8 mouse cellular contexts compared by ENCODE assay signal in the genomic region with DNA sequence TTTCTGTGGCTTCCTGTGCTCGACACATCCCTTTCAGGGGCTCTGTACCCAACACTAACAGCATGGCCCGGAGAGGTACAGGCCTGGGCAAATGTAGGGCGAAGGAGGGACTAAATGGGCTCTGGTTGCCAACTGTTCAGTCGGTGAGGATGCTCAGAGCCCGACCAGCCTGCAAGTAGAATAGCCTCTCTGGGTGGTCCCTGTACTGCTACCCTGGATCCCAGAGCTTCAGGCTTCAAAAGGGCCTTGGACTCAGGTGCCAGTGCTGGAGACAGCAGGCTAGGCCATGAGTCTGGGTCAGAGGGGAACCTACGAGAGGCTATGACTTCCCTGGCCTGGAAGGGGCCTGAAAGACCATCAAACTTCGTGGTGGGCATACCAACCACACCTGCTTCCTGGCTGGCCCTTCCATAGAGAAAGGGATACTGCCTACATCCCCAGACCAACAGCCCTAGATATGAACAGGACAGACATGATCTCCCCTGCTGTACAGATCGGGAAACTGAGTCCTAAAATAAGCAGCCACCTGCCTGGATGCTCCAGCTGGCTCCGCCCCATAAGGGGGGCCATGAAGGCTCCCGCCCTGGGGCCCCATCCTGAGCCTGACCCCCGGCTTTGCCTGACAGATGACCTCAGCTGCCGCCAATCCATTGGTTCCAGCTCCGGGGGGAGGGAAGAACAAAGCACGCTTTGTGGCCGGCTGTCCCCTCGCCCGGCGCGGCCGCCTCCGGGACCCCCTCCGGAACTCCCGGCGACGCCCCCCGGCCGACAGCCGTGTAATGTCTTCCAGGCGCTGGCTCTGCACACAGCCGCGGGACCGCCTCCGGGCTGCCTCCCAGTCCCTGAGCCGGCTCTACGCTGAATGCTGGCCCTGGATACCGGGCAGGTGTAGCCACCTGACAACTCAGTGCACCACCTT. TPM values are rescaled to one million over a fixed set of nuclear protein-coding genes. Genes with fewer than 3 reads are reported as not detected.
DNase-seq lines count a peak whose midpoint lies in the region; ATAC-seq and TF ChIP-seq lines count a peak whose summit lies in the region.

No protein-coding gene starts in this region.

- 11% methylated on average over 36 of the region's 36 CpGs for WGBS in forebrain, embryonic 12.5 days
- 12% methylated on average over 36 of the region's 36 CpGs for WGBS in limb, embryonic 11.5 days
- WGBS in neural tube, embryonic 14.5 days: 10% methylated on average over 35 of the region's 36 CpGs

- no peak for DNase-seq in layer of hippocampus, adult 2 months (ENCODE audit: low spot score in 2 of 2)
- DNase-seq in layer of hippocampus, adult 18-20 months (ENCODE audit: low spot score in 2 of 2): no peak
- peak; percentile 79 for DNase-seq in limb, embryonic 11.5 days (ENCODE audit: low spot score)
- DNase-seq in frontal cortex, postnatal 25 days (ENCODE audit: low spot score in 2 of 2): no peak
- DNase-seq in left cerebral cortex, adult 11 months (ENCODE audit: low spot score): no peak
- no peak for DNase-seq in B cell, adult 2 months

- peak overlapping the region; percentile 31 for H3K9ac ChIP-seq in forebrain, embryonic 12.5 days
- H3K9ac ChIP-seq in limb, embryonic 11.5 days (ENCODE audit: low read length): no peak overlapping the region
- H3K9ac ChIP-seq in neural tube, embryonic 14.5 days (replicated peaks; ENCODE audit: low read depth, low read length): peak overlapping the region; percentile 42

- no peaks in the 10 kb centered on the region for H3K9me3 ChIP-seq in forebrain, embryonic 12.5 days
- no peaks in the 10 kb centered on the region for H3K9me3 ChIP-seq in limb, embryonic 11.5 days (ENCODE audit: control insufficient read depth, low read length)
- H3K9me3 ChIP-seq in neural tube, embryonic 14.5 days (ENCODE audit: control insufficient read depth, low read length): no peaks in the 10 kb centered on the region

- peaks cover 26% of the 10 kb centered on the region for H3K4me1 ChIP-seq in forebrain, embryonic 12.5 days
- peaks cover 19% of the 10 kb centered on the region for H3K4me1 ChIP-seq in limb, embryonic 11.5 days (ENCODE audit: control insufficient read depth, insufficient read depth, low read length)
- peaks cover 15% of the 10 kb centered on the region for H3K4me1 ChIP-seq in neural tube, embryonic 14.5 days (ENCODE audit: control insufficient read depth, insufficient read depth, low read length)

- no peaks in the 10 kb centered on the region for H3K36me3 ChIP-seq in forebrain, embryonic 12.5 days (replicated peaks)
- H3K36me3 ChIP-seq in limb, embryonic 11.5 days (ENCODE audit: control insufficient read depth, insufficient read depth, low read length): no peaks in the 10 kb centered on the region
- H3K36me3 ChIP-seq in neural tube, embryonic 14.5 days (ENCODE audit: control insufficient read depth, insufficient read depth, low read length): no peaks in the 10 kb centered on the region

- H3K27me3 ChIP-seq in forebrain, embryonic 12.5 days: peaks cover 16% of the 10 kb centered on the region
- no peaks in the 10 kb centered on the region for H3K27me3 ChIP-seq in limb, embryonic 11.5 days (ENCODE audit: control insufficient read depth, insufficient read depth, low read length)
- H3K27me3 ChIP-seq in neural tube, embryonic 14.5 days (ENCODE audit: control insufficient read depth, insufficient read depth, low read length): no peaks in the 10 kb centered on the region

- TF ChIP-seq CTCF in layer of hippocampus, adult 2 months (conservative IDR thresholded peaks at IDR 0.05): no peak

- peak; percentile 45 for ATAC-seq in forebrain, embryonic 12.5 days (ENCODE audit: low FRiP score)
- ATAC-seq in limb, embryonic 11.5 days (ENCODE audit: insufficient number of reproducible peaks, low FRiP score, low TSS enrichment, low read depth): peak; percentile 69
- ATAC-seq in neural tube, embryonic 14.5 days (ENCODE audit: low read depth): peak; percentile 55

- H3K4me3 ChIP-seq in layer of hippocampus, adult 2 months: peak overlapping the region; percentile 20; the same call in 1 of the 2 replicates
- H3K4me3 ChIP-seq in forebrain, embryonic 12.5 days (replicated peaks): peak overlapping the region; percentile 24
- H3K4me3 ChIP-seq in limb, embryonic 11.5 days (ENCODE audit: low read depth, low read length): no peak overlapping the region; the same call in 1 of the 2 replicates
- peak overlapping the region; percentile 12; the same call in 1 of the 2 replicates for H3K4me3 ChIP-seq in neural tube, embryonic 14.5 days (ENCODE audit: low read depth, low read length)

- no peak overlapping the region for H3K27ac ChIP-seq in layer of hippocampus, adult 2 months
- H3K27ac ChIP-seq in forebrain, embryonic 12.5 days: no peak overlapping the region
- H3K27ac ChIP-seq in limb, embryonic 11.5 days (replicated peaks; ENCODE audit: low read depth, low read length): no peak overlapping the region; the same call in 1 of the 2 replicates
- H3K27ac ChIP-seq in neural tube, embryonic 14.5 days (ENCODE audit: low read depth, low read length): no peak overlapping the region

- peak overlapping the region; percentile 53 for H3K4me2 ChIP-seq in forebrain, embryonic 12.5 days
- peak overlapping the region; percentile 37 for H3K4me2 ChIP-seq in limb, embryonic 11.5 days (ENCODE audit: low read depth, severe bottlenecking)
- peak overlapping the region; percentile 59 for H3K4me2 ChIP-seq in neural tube, embryonic 14.5 days (ENCODE audit: low read depth, low read length)

RNA-seq across cellular contexts. Expression of a gene that starts 9.0 kb away (rescaled TPM):
- 10 to 100 TPM; 76.0 to 80.6 TPM for total RNA-seq in layer of hippocampus, adult 2 months (2021)
- 10 to 100 TPM; 74.1 to 84.4 TPM for total RNA-seq in layer of hippocampus, adult 18-20 months (2021)
- 12.0 and 12.9 TPM in 2 replicates for polyA plus RNA-seq in forebrain, embryonic 12.5 days (2016; fragmentation: Nextera tagmentation; extraction: Ambion mirVana)
- 8.2 and 8.9 TPM in 2 replicates for polyA plus RNA-seq in limb, embryonic 11.5 days (2014; fragmentation: Nextera tagmentation; extraction: Ambion mirVana)
- 22.5 and 23.4 TPM in 2 replicates for polyA plus RNA-seq in neural tube, embryonic 14.5 days (2014; fragmentation: Nextera tagmentation; extraction: Ambion mirVana)

RNA-seq across cellular contexts. Expression of a gene that starts 29.0 kb away (rescaled TPM):
- total RNA-seq in layer of hippocampus, adult 2 months (2021): 1 to 10 TPM; 2.7 to 5.1 TPM
- 1 to 10 TPM; 2.9 to 3.1 TPM for total RNA-seq in layer of hippocampus, adult 18-20 months (2021)
- 3.0 and 3.2 TPM in 2 replicates for polyA plus RNA-seq in forebrain, embryonic 12.5 days (2016; fragmentation: Nextera tagmentation; extraction: Ambion mirVana)
- polyA plus RNA-seq in limb, embryonic 11.5 days (2014; fragmentation: Nextera tagmentation; extraction: Ambion mirVana): 20.2 and 25.2 TPM in 2 replicates
- 1.3 and 3.3 TPM in 2 replicates for polyA plus RNA-seq in neural tube, embryonic 14.5 days (2014; fragmentation: Nextera tagmentation; extraction: Ambion mirVana)

RNA-seq across cellular contexts. Expression of a gene that starts 33.0 kb away (rescaled TPM):
- total RNA-seq in layer of hippocampus, adult 2 months (2021): 10 to 100 TPM; 24.4 to 25.4 TPM
- 10 to 100 TPM; 23.6 to 24.2 TPM for total RNA-seq in layer of hippocampus, adult 18-20 months (2021)
- polyA plus RNA-seq in forebrain, embryonic 12.5 days (2016; fragmentation: Nextera tagmentation; extraction: Ambion mirVana): 15.3 and 15.6 TPM in 2 replicates
- 0.07 TPM in 1 of 2 replicates, not detected in the other for polyA plus RNA-seq in limb, embryonic 11.5 days (2014; fragmentation: Nextera tagmentation; extraction: Ambion mirVana)
- polyA plus RNA-seq in neural tube, embryonic 14.5 days (2014; fragmentation: Nextera tagmentation; extraction: Ambion mirVana): 15.7 and 17.9 TPM in 2 replicates

Comparison
In these comparisons a context has a peak if more than half of its experiments do, and no peak if none do; other contexts are left out.
1. RNA of a gene that starts 33.0 kb away (polyA plus RNA-seq): 15.7 to 17.9 TPM in neural tube, embryonic 14.5 days and 15.3 to 15.6 TPM in forebrain, embryonic 12.5 days; 0.07 TPM in limb, embryonic 11.5 days; every median in the first group is over 10 times any median in the second.
2. Peak in every context shown above with its lines, with median percentiles within 50 percentile points of each other: ATAC-seq and H3K4me2 ChIP-seq.